Mouse (Mus musculus): ENCODE results near the gene Kif20b. TPM values are rescaled to one million over a fixed set of nuclear protein-coding genes. Genes with fewer than 3 reads are reported as not detected.

Gene Kif20b
- total and polyA plus RNA-seq, 3 experiments = 0.06 to 0.91 (median 0.63) TPM

DNA sequence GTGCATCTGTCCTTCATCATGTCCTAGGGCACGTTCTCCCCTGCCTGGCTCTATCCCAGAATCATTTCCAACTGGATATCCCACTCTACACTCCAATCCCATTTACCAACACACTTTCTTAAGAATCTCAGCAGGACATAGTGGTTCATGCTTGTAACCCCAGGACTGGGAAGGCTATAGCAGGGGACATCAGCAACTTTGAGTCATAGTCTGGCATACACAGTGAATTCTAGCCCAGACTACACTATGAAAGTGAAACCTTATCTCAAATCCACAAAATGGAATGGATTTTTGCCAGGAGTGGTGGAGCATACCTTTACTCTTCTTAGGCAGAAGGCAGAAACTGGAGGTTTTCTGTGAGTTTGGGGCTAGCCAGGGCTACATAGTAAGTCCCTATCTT, 30.6 kb upstream of the Kif20b start:
- Histone ChIP-seq H3K9ac (ENCODE audit: low read depth, low read length) (no peak overlapping the region), H3K4me1 (ENCODE audit: control insufficient read depth, insufficient read depth, low read length) (peaks cover 2% of the 10 kb centered on the region; the same call in 1 of the 2 replicates), H3K36me3 (ENCODE audit: control insufficient read depth, insufficient read depth, low read length) (no peaks in the 10 kb centered on the region), H3K27me3 (ENCODE audit: control insufficient read depth, insufficient read depth, low read length) (no peaks in the 10 kb centered on the region), H3K27ac (no peak overlapping the region), H3K4me3 (no peak overlapping the region), H3K79me2 (replicated peaks; ENCODE audit: control insufficient read depth, insufficient read depth, low read length) (no peaks in the 10 kb centered on the region)
- intact Hi-C loops (cut with DNase I) = no loop called here
- 74% methylated on average over 1 of the region's 1 CpGs for WGBS
- TF ChIP-seq EP300 (IDR thresholded peaks at IDR 0.05; ENCODE audit: insufficient read depth, low read depth, low read length) (no peak), POLR2A (IDR thresholded peaks at IDR 0.05; ENCODE audit: insufficient read depth, low read depth, low read length) (no peak), CTCF (IDR thresholded peaks at IDR 0.05) (no peak)
- no peak for DNase-seq

DNA sequence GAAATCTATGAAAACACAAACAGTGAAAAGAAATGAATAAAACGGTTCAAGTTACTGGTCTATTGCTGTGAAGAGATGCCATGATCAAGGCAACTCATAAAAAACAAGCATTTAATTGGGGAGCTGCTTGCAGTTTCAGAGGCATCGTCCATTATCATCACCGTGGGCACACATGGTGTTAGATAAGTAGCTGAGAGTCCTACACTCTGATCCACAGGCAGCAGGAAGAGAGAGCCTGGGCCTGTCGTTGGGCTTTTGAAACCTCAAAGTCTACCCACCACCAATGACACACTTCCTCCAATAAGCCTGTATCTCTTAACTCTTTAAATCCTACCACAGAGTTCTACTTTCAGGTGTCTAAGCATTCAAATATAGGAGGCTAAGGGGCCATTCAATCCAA, 27.1 kb upstream of the Kif20b start:
- Histone ChIP-seq H3K79me2 (replicated peaks; ENCODE audit: control insufficient read depth, insufficient read depth, low read length) (no peaks in the 10 kb centered on the region), H3K9ac (ENCODE audit: low read depth, low read length) (no peak overlapping the region), H3K4me3 (no peak overlapping the region), H3K36me3 (ENCODE audit: control insufficient read depth, insufficient read depth, low read length) (no peaks in the 10 kb centered on the region), H3K27me3 (ENCODE audit: control insufficient read depth, insufficient read depth, low read length) (no peaks in the 10 kb centered on the region), H3K4me1 (ENCODE audit: control insufficient read depth, insufficient read depth, low read length) (peaks cover 2% of the 10 kb centered on the region; the same call in 1 of the 2 replicates), H3K27ac (no peak overlapping the region)
- intact Hi-C loops (cut with DNase I) = no loop called here
- WGBS = 65% methylated on average over 4 of the region's 4 CpGs
- DNase-seq = no peak
- TF ChIP-seq CTCF (IDR thresholded peaks at IDR 0.05) = no peak
- no peak for TF ChIP-seq POLR2A (IDR thresholded peaks at IDR 0.05; ENCODE audit: insufficient read depth, low read depth, low read length)

DNA sequence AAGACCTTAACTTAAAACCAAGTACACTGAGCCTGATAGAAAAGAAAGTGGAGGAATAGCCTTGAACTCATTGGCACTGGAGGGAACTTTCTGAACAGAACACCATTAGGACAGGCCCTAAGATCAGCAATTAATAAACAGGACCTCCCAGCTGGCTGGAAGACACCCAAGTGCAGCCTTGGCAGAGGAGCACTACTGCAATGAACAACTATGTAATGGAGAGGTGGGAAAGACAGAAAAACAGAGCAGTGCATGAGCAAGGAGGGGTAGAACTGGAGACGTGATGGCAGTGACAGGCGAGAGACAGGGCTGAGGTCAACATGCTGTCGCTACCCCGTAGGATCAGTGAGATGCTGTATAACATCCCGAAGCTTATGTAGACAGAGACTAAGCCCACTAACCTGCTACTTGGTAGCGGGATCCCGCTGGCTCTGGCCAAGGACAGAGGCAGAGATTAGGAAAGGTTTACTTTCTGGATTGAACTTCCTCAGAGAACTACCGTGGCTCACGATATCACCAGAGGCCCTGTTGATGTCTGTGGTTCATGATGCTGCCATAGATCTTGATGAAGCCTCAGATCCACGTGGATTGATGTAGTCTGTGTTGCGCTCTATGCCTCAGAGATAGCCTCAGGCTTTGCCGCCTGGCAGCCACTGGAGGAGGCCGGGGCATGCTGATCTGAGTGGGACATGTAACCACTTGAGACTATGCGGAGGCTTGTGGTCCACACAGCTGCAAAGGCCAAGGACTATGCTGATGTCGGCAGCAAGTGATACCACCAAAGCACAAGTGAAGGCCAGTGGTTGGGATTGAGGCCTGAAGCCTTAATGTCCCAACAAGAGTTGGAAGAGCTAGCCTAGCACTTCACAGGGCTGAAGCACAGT, 24.8 kb upstream of the Kif20b start:
- WGBS = 85% methylated on average over 15 of the region's 15 CpGs

DNA sequence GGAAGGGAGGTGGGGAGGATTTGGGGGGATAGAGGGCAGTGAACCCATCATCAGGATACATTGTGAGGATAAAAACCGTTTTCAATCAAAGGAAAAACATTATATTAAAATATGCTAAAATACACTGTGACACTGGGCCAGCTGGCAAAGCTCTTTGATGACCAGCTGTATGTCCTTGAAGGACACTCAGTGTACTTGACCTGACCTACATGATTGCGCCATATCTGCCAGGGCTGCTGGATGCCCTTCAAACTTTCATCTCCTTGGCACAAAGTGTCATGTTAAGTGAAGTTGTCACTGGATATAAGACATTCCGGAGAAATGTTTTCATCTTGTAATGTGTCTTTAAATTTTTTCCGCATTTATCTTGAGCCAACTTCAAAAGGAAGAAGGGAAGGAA, 23.2 kb upstream of the Kif20b start:
- Histone ChIP-seq H3K36me3 (ENCODE audit: control insufficient read depth, insufficient read depth, low read length) (no peaks in the 10 kb centered on the region), H3K4me3 (no peak overlapping the region), H3K9ac (ENCODE audit: low read depth, low read length) (no peak overlapping the region), H3K27me3 (ENCODE audit: control insufficient read depth, insufficient read depth, low read length) (no peaks in the 10 kb centered on the region), H3K79me2 (replicated peaks; ENCODE audit: control insufficient read depth, insufficient read depth, low read length) (no peaks in the 10 kb centered on the region), H3K27ac (no peak overlapping the region), H3K4me1 (ENCODE audit: control insufficient read depth, insufficient read depth, low read length) (no peaks in the 10 kb centered on the region)
- TF ChIP-seq POLR2A (IDR thresholded peaks at IDR 0.05; ENCODE audit: insufficient read depth, low read depth, low read length) (no peak), EP300 (IDR thresholded peaks at IDR 0.05; ENCODE audit: insufficient read depth, low read depth, low read length) (0 out of 2 replicates have a peak, but pooled peaks have one; percentile 24)
- WGBS = 55% methylated on average over 4 of the region's 4 CpGs
- DNase-seq = no peak
- intact Hi-C loops (cut with DNase I) = no loop called here

More for the DNA sequence above, 24.8 kb upstream of the Kif20b start:
- DNase-seq = no peak
- H3K79me2 ChIP-seq (replicated peaks; ENCODE audit: control insufficient read depth, insufficient read depth, low read length) = no peaks in the 10 kb centered on the region
- intact Hi-C loops (cut with DNase I) = no loop called here
- no peaks in the 10 kb centered on the region for H3K36me3 ChIP-seq (ENCODE audit: control insufficient read depth, insufficient read depth, low read length)
- TF ChIP-seq POLR2A (IDR thresholded peaks at IDR 0.05; ENCODE audit: insufficient read depth, low read depth, low read length) (no peak), EP300 (IDR thresholded peaks at IDR 0.05; ENCODE audit: insufficient read depth, low read depth, low read length) (no peak), CTCF (IDR thresholded peaks at IDR 0.05) (no peak)
- H3K4me1 ChIP-seq (ENCODE audit: control insufficient read depth, insufficient read depth, low read length) = no peaks in the 10 kb centered on the region
- no peak overlapping the region for H3K9ac ChIP-seq (ENCODE audit: low read depth, low read length)
- no peak overlapping the region for H3K4me3 ChIP-seq
- H3K27ac ChIP-seq = no peak overlapping the region
- no peaks in the 10 kb centered on the region for H3K27me3 ChIP-seq (ENCODE audit: control insufficient read depth, insufficient read depth, low read length)

DNA sequence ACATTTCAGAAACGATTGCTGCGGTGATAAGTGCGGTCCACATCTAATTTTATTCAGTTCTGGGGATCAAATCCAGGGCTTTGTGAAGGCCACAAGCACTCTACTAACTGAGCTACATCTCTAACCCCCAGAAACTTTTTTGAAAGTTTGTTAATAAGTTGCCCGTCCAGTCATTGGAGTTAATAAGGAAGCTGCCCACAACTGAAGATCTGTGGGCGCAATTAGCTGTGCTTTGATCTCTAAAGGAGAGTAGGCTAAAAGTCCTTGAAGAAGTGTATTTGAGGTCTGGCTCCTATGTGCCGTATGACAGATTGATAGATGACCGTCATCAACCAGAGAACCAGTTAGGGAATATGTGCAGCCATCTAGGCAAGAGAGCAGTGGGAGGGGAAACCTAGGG, 20.9 kb upstream of the Kif20b start:
- TF ChIP-seq POLR2A (IDR thresholded peaks at IDR 0.05; ENCODE audit: insufficient read depth, low read depth, low read length) (no peak), EP300 (IDR thresholded peaks at IDR 0.05; ENCODE audit: insufficient read depth, low read depth, low read length) (no peak), CTCF (IDR thresholded peaks at IDR 0.05) (no peak)
- H3K4me1 ChIP-seq (ENCODE audit: control insufficient read depth, insufficient read depth, low read length) = no peaks in the 10 kb centered on the region
- H3K27me3 ChIP-seq (ENCODE audit: control insufficient read depth, insufficient read depth, low read length) = no peaks in the 10 kb centered on the region
- H3K9ac ChIP-seq (ENCODE audit: low read depth, low read length) = no peak overlapping the region
- intact Hi-C loops (cut with DNase I) = no loop called here
- H3K4me3 ChIP-seq = no peak overlapping the region
- DNase-seq = no peak
- no peaks in the 10 kb centered on the region for H3K79me2 ChIP-seq (replicated peaks; ENCODE audit: control insufficient read depth, insufficient read depth, low read length)
- no peaks in the 10 kb centered on the region for H3K36me3 ChIP-seq (ENCODE audit: control insufficient read depth, insufficient read depth, low read length)
- WGBS = 96% methylated on average over 7 of the region's 7 CpGs
- no peak overlapping the region for H3K27ac ChIP-seq

DNA sequence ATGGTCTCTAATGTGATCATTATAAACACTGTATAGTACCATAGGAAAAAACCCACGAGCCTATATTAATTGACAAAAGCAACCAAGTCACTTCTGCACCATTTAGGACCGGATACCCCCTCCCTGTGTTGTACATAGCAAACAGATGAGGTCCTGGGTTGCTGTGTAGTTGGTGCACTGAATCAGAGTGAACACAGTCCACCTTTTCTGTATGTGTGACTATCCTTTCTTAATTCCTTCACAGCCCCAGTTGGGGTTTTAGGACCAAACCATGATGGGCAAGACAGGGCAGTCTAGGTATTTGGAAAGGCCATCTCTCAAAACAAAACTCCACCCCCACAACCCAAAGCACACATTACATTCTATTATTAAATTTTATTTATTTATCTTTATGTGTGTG, 20.4 kb upstream of the Kif20b start:
- DNase-seq = no peak
- no peaks in the 10 kb centered on the region for H3K4me1 ChIP-seq (ENCODE audit: control insufficient read depth, insufficient read depth, low read length)
- TF ChIP-seq EP300 (IDR thresholded peaks at IDR 0.05; ENCODE audit: insufficient read depth, low read depth, low read length) (no peak), POLR2A (IDR thresholded peaks at IDR 0.05; ENCODE audit: insufficient read depth, low read depth, low read length) (no peak), CTCF (IDR thresholded peaks at IDR 0.05) (no peak)
- H3K9ac ChIP-seq (ENCODE audit: low read depth, low read length) = no peak overlapping the region
- H3K36me3 ChIP-seq (ENCODE audit: control insufficient read depth, insufficient read depth, low read length) = no peaks in the 10 kb centered on the region
- H3K79me2 ChIP-seq (replicated peaks; ENCODE audit: control insufficient read depth, insufficient read depth, low read length) = no peaks in the 10 kb centered on the region
- H3K27ac ChIP-seq = no peak overlapping the region
- WGBS = 83% methylated on average over 2 of the region's 2 CpGs
- no peak overlapping the region for H3K4me3 ChIP-seq
- intact Hi-C loops (cut with DNase I) = no loop called here
- no peaks in the 10 kb centered on the region for H3K27me3 ChIP-seq (ENCODE audit: control insufficient read depth, insufficient read depth, low read length)
